Mouse (Mus musculus): Measurements from ENCODE around the gene Fgfr3. TPM values are rescaled to one million over a fixed set of nuclear protein-coding genes. Genes with fewer than 3 reads are reported as not detected.

Gene Fgfr3
- polyA plus RNA-seq, 1 experiment = 29.6 TPM

DNA sequence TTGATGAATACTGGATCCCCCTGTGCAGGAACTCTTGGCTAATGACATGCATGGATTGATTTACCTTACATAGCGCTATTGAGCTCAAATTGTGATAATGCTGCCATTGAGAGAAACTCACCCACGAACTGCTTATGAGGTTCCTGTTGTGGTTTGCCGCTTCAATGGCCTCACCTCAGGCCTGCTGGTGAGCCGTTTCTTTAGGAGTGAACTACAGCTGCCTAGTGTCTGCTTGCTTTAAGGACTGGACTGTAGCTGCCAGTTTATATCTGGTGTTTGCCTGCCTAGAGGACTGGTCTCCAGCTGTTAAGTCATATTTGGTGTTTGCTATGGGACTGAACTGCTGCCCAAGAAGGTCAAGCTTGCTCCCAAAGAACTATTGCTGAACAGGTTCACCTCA, 38.5 kb upstream of the Fgfr3 start:
- Histone ChIP-seq H3K36me3 (ENCODE audit: control insufficient read depth, insufficient read depth, low read length) (no peaks in the 10 kb centered on the region), H3K27me3 (ENCODE audit: control insufficient read depth, insufficient read depth, low read length) (no peaks in the 10 kb centered on the region), H3K27ac (ENCODE audit: insufficient read depth, low read length) (no peak overlapping the region), H3K4me1 (ENCODE audit: control insufficient read depth, insufficient read depth, insufficient read length) (peaks cover 8% of the 10 kb centered on the region; the same call in 1 of the 2 replicates), H3K4me3 (ENCODE audit: extremely low read depth, insufficient read depth, insufficient read length) (no peak overlapping the region)
- WGBS = 21% methylated on average over 4 of the region's 4 CpGs
- TF ChIP-seq POLR2A (IDR thresholded peaks at IDR 0.05; ENCODE audit: low read depth, low read length) (no peak), CTCF (IDR thresholded peaks at IDR 0.05; ENCODE audit: extremely low read depth, insufficient read depth, insufficient read length, insufficient replicate concordance) (no peak)
- DNase-seq (ENCODE audit: low read depth in 1 of 2, low spot score in 2 of 2) = no peak

GRCm38 (mm10) chr5:33683897-33684652, 37.4 kb upstream of the Fgfr3 start:
- H3K36me3 ChIP-seq (ENCODE audit: control insufficient read depth, insufficient read depth, low read length) = no peaks in the 10 kb centered on the region
- H3K4me1 ChIP-seq (ENCODE audit: control insufficient read depth, insufficient read depth, insufficient read length) = peaks cover 8% of the 10 kb centered on the region; the same call in 1 of the 2 replicates
- H3K4me3 ChIP-seq (ENCODE audit: extremely low read depth, insufficient read depth, insufficient read length) = no peak overlapping the region
- no peak overlapping the region for H3K27ac ChIP-seq (ENCODE audit: insufficient read depth, low read length)
- no peak for TF ChIP-seq CTCF (IDR thresholded peaks at IDR 0.05; ENCODE audit: extremely low read depth, insufficient read depth, insufficient read length, insufficient replicate concordance)
- TF ChIP-seq POLR2A (IDR thresholded peaks at IDR 0.05; ENCODE audit: low read depth, low read length) = no peak
- DNase-seq (ENCODE audit: low read depth in 1 of 2, low spot score in 2 of 2) = no peak
- H3K27me3 ChIP-seq (ENCODE audit: control insufficient read depth, insufficient read depth, low read length) = no peaks in the 10 kb centered on the region
- WGBS = 50% methylated on average over 7 of the region's 7 CpGs

DNA sequence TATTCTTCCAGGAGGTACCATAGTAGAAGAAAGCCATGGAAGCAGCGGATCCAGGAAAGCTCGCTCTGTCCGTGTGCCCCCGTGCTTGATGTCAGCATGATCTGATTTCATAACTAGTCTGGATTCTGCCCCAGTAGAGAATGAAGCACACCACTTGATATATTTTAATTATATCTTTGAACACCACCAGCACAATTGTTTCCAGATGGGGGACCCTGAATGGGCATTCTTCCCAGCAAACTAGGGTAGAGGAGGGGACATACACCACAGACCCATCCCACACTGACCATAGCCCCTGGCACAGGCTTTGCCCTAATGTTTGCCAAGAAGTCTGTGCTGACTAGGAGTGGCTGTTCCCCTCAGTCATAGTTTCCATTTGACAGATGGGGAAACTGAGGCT, 36.5 kb upstream of the Fgfr3 start:
- Histone ChIP-seq H3K27me3 (ENCODE audit: control insufficient read depth, insufficient read depth, low read length) (no peaks in the 10 kb centered on the region), H3K4me1 (ENCODE audit: control insufficient read depth, insufficient read depth, insufficient read length) (peaks cover 8% of the 10 kb centered on the region; the same call in 1 of the 2 replicates), H3K27ac (ENCODE audit: insufficient read depth, low read length) (no peak overlapping the region), H3K36me3 (ENCODE audit: control insufficient read depth, insufficient read depth, low read length) (no peaks in the 10 kb centered on the region), H3K4me3 (ENCODE audit: extremely low read depth, insufficient read depth, insufficient read length) (no peak overlapping the region)
- no peak for TF ChIP-seq POLR2A (IDR thresholded peaks at IDR 0.05; ENCODE audit: low read depth, low read length)
- no peak for TF ChIP-seq CTCF (IDR thresholded peaks at IDR 0.05; ENCODE audit: extremely low read depth, insufficient read depth, insufficient read length, insufficient replicate concordance)
- WGBS = 96% methylated on average over 4 of the region's 4 CpGs
- no peak for DNase-seq (ENCODE audit: low read depth in 1 of 2, low spot score in 2 of 2)

DNA sequence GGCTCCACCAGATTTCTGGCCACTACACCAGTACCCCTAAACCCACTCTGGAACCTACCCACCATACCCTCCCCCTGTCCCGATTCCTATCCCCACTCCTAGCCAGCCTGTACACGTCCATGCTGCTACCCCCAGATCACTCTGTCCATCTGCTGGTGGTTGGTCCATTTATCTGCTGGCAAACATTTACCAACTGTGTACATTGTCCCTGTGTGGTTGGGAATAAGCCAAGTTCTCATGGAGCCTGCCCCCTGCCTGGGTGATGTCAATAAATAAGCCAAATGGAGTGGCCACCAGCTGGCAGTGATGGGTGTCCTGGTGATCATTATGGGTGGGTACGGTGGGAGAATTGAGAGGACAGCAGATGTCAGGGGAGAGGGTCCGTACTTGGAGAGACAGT, 34.3 kb upstream of the Fgfr3 start:
- 85% methylated on average over 4 of the region's 4 CpGs for WGBS
- Histone ChIP-seq H3K27ac (ENCODE audit: insufficient read depth, low read length) (no peak overlapping the region), H3K4me3 (ENCODE audit: extremely low read depth, insufficient read depth, insufficient read length) (no peak overlapping the region), H3K27me3 (ENCODE audit: control insufficient read depth, insufficient read depth, low read length) (no peaks in the 10 kb centered on the region), H3K4me1 (ENCODE audit: control insufficient read depth, insufficient read depth, insufficient read length) (peaks cover 5% of the 10 kb centered on the region; the same call in 1 of the 2 replicates), H3K36me3 (ENCODE audit: control insufficient read depth, insufficient read depth, low read length) (no peaks in the 10 kb centered on the region)
- TF ChIP-seq CTCF (IDR thresholded peaks at IDR 0.05; ENCODE audit: extremely low read depth, insufficient read depth, insufficient read length, insufficient replicate concordance) (no peak), POLR2A (IDR thresholded peaks at IDR 0.05; ENCODE audit: low read depth, low read length) (no peak)
- no peak for DNase-seq (ENCODE audit: low read depth in 1 of 2, low spot score in 2 of 2)

DNA sequence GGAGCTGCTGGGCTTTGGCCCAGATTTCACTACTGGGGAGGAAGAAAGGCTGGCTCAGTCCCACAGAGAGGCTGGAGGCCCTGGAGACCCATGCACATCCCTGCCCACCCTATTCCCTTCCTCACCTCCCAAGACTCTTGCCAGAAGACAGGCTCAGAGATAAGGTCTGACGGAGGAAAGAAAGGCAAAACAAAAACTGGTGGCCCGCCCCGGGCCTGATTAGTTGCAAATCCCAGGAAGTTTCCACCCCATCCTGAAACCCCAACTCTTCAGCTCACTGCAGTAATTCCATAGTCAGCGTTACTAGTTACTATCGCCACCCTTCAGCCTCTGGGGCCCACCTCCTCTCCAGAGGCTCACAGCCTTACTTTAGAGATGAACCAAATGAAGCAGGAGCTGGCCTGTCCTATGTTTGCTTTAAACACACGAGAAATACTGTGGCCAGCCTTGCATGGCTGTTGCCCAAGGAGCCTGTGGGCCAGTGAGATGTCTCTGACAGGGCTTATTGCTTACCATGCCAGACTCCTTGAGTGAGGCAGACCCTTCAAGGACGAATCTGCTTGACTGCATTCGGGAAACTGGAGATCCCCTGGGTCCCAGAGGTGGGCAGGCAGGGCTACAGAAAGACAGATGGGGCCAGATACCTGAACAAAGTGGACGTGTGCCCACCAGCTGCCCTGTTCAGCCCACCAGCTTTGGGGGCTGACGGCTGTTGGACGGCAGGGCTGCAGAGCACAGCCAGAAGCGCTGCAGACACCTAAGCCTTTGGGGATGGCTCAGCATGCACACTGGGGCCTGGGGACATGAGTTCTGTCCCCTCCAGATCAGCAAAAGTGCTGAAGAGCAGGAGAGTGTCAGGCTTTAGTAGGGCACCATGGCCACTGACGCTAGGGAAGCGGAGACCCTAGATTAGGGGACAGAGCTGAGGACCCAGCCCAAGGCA, 32.9 kb upstream of the Fgfr3 start:
- no peak for TF ChIP-seq POLR2A (IDR thresholded peaks at IDR 0.05; ENCODE audit: low read depth, low read length)
- no peak for TF ChIP-seq CTCF (IDR thresholded peaks at IDR 0.05; ENCODE audit: extremely low read depth, insufficient read depth, insufficient read length, insufficient replicate concordance)
- no peaks in the 10 kb centered on the region for H3K4me1 ChIP-seq (ENCODE audit: control insufficient read depth, insufficient read depth, insufficient read length)
- no peak overlapping the region for H3K27ac ChIP-seq (ENCODE audit: insufficient read depth, low read length)
- WGBS = 86% methylated on average over 14 of the region's 14 CpGs
- peaks cover 5% of the 10 kb centered on the region for H3K27me3 ChIP-seq (ENCODE audit: control insufficient read depth, insufficient read depth, low read length)
- H3K36me3 ChIP-seq (ENCODE audit: control insufficient read depth, insufficient read depth, low read length) = no peaks in the 10 kb centered on the region
- H3K4me3 ChIP-seq (ENCODE audit: extremely low read depth, insufficient read depth, insufficient read length) = no peak overlapping the region
- no peak for DNase-seq (ENCODE audit: low read depth in 1 of 2, low spot score in 2 of 2)

GRCm38 (mm10) chr5:33689221-33689844, 32.1 kb upstream of the Fgfr3 start:
- TF ChIP-seq CTCF (IDR thresholded peaks at IDR 0.05; ENCODE audit: extremely low read depth, insufficient read depth, insufficient read length, insufficient replicate concordance) = no peak
- no peak for TF ChIP-seq POLR2A (IDR thresholded peaks at IDR 0.05; ENCODE audit: low read depth, low read length)
- Histone ChIP-seq H3K36me3 (ENCODE audit: control insufficient read depth, insufficient read depth, low read length) (no peaks in the 10 kb centered on the region), H3K4me3 (ENCODE audit: extremely low read depth, insufficient read depth, insufficient read length) (no peak overlapping the region), H3K4me1 (ENCODE audit: control insufficient read depth, insufficient read depth, insufficient read length) (no peaks in the 10 kb centered on the region), H3K27ac (ENCODE audit: insufficient read depth, low read length) (no peak overlapping the region), H3K27me3 (ENCODE audit: control insufficient read depth, insufficient read depth, low read length) (peaks cover 5% of the 10 kb centered on the region)
- no peak for DNase-seq (ENCODE audit: low read depth in 1 of 2, low spot score in 2 of 2)
- WGBS = 77% methylated on average over 20 of the region's 20 CpGs

All from spleen, adult 2 months (tissue).